Mouse (Mus musculus): ENCODE results near the gene Ndufs7. TPM values are rescaled to one million over a fixed set of nuclear protein-coding genes. Genes with fewer than 3 reads are reported as not detected.
"Not testable (repeated sequence)": the region's sequence is repeated elsewhere in the genome, so short reads cannot be mapped to it uniquely, and the experiment has no call there.

Ndufs7 gene
- total RNA-seq, 2 experiments from 2014 or later, result 371 to 457 TPM

DNA sequence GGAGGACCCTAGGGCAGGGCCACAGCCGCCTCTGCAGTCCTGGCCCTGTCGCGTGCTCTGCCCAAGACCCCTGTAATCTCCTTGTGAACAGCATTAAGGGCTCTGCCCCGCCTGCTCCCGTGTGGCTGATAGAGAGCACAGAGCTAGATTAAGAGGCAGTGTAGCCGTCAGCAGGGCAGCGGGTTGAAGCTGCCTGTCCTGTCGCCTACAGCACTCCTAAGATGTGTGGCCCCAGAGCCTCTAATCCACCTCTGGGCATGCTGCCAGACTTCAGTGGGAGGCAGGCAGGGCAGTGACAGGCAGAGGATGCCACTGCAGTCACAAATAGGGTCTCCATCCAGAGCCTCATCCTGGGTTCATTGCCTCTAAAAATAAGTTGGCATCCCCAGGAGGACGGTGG, 6.8 kb upstream of the Ndufs7 start:
- no peak for DNase-seq

DNA sequence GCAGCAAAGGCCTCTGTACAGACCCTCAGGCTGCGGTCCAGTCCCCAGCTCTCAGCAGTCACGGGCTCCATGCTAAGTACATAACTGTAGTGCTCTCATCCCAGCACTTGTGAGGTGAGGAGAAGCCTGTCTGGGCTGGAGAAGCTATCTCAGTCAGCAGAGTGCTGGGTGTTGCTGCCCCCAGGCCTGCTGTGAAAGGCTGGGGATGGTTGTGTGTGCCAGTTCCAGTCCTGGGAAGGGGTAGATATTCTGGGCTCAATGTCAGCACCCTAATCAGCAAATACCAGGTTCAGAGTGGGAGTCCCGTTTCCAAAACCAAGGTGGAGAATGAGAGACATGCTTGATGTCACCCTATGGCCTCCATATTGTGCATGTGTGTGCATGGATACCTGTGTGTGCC, 6.3 kb upstream of the Ndufs7 start:
- DNase-seq, result no peak

DNA sequence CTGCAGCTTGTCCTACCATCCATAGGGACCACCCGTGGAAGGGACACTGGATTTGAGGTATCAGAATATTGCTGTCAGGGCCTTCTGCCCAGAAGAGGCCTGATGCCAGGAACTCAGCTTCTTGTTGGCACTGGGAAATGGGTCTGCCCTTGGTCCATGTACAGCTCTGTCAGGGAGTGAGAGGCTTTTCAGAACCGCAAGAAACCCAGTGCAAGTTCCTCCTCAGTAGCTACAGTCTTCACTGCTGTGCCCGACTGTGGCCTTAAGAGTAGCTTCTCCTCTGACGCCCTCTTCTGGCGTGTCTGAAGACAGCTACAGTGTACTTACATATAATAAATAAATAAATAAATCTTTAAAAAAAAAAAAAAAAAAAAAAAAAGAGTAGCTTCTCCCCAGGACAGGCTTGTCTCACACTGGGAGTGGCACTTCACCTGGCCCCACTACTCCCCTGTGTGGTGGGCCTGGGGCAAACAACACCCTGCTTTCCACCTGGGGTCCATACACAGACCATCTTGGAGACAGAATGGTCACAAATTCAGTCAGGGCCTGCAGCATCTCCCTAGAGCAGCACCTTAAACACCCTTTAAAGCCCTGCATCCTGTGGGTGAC, 4.0 kb upstream of the Ndufs7 start:
- no peak for DNase-seq

DNA sequence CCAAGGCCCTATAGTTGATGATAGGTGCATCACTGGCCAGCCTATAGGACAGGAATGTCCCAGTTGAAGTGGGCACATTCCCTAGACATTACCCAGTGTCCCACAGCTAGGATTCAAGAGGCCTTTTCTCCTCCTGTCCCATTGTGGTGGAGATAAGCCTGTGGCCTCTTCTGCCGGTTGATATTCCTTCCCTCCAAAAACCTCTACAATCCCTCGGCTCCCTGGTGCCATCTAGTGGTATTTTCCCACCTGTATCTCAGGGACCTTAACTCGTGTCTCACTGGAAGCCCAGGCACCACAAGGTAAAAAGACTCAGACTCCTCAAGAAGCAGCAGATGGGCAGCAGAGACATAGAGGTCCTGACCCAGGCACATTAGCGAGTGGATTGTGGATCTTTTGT, 3.3 kb upstream of the Ndufs7 start:
- DNase-seq, result peak; percentile 79

DNA sequence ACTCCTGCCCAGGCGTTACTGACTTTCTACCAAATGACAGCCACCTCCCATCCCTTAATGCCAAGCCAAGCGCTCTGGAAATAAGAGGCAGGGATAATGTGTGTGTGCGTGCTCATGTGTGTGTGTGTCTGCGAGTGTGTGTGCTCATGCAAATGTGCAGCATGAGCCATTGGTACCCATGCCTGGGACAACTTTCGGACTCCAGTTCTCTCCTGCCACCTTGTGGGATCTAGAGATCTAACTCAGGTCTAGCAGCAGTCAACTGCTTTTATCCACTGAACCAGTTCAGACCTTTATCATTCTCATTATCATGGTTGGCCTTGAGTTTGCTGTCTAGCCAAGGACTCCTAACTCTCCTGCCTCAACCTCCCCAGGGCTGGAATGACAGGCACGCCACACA, 1.1 kb upstream of the Ndufs7 start:
- no peak for DNase-seq

DNA sequence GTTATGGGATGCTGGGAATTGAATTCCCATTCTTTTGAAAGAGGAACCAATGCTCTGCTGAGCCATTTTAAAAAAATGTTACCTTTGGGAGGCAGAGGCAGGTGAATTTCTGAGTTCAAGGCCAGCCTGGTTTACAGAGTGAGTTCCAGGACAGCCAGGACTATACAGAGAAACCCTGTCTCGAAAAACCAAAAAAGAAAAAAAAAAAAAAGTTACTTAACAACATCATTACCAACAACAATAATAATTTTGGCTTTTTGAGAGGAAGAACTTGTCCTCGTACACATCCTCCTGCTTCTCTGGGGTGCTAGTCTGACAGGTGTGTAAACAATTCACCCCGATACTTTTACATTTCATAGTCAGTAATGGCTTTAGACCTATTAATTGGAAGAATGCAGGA, 484 bp upstream of the Ndufs7 start:
- not testable (repeated sequence) for DNase-seq

DNA sequence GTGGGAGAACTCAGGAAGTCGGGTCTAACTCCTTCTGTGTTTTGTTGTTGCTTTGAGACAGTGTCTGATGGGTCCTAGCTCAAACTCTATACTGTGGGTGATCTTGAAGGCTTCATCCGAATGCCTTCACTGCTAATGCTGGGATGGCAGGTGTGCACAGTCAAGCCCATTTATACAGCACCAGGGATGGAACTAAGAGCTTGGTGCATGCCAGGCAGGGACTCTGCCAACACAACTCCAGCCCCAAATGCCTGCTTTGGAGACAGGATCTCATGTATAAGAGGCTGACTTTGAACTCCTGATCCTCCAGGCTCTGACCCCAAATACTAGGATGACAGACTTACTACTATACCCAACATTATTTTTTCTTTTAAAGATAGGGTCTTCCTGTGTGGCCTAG, 1.1 kb downstream of the Ndufs7 start:
- DNase-seq, result no peak

DNA sequence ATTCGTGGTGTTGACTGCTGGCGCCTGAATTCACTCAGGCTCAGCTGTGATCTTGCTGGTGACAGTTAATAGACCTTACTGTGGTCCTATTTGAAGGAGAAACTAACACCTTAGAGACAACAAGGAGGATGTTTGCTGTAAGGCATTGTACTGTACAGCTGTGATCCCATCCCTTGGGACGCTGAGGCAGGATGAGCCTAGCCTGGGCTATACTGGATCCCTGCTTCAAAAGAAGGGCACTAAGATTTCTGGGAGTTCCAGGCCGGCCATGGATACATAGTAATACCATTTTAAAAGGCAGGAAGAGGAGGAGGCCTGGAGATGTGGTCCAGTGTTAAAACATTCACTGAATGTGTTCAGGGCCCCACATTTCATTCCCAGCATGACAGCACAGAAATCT, 1.7 kb downstream of the Ndufs7 start:
- DNase-seq, result no peak

DNA sequence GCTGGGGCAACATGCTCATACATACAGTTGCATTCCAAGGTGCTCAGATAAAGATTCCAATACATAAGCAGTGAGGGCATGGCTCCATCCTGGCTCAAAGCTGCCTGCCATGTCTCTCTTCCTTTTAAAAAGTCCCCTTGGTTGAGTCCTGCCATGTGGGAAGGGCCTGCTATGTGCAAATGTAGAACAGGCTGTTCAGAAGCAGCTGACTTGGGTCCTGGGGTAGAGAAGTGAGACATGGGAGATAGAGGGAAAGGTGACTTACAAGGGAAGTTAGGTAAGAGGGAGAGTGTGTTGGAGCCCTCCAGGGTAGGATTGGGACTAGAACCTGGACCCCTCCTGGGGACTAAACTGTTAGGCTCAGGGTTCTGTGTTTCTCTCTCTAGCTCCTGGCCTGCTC, 3.1 kb downstream of the Ndufs7 start:
- DNase-seq, result no peak

DNA sequence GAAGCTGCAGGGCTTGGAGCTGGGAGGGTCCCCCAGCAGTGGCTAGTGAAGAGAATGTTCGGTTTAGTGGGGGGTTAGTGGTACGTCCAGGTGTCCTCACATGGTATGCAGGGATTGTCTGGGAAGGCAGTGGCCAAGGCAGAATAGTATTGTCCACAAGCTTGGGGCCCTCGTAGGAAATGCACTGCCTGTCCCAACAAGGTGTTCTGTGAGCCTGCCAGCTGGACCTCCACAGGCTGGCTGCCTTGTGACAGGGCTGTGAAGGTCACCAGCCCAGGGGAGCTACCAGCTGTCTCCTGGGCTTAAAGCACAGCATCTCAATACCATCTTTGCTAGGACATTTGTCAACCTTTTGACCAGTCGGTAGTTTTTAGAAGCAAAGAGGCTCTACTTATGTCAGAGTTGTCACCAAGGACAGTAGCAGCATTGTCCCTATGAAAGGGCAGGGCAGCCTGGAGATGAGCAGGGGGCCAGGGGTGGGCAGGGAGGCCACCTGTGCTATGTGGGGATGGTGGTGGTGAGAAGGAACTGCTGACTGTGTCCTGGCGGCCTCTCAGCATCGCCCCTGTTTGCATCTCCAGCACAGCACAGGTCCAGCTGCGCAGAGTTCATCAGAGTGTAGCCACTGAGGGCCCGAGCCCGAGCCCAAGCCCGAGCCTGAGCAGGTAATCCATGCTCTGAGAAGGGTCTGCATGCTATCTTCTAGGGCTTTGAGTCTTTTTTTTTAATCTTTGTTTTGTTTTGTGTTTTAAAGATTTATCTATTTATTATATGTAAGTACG, 3.8 kb downstream of the Ndufs7 start:
- DNase-seq, result no peak

DNA sequence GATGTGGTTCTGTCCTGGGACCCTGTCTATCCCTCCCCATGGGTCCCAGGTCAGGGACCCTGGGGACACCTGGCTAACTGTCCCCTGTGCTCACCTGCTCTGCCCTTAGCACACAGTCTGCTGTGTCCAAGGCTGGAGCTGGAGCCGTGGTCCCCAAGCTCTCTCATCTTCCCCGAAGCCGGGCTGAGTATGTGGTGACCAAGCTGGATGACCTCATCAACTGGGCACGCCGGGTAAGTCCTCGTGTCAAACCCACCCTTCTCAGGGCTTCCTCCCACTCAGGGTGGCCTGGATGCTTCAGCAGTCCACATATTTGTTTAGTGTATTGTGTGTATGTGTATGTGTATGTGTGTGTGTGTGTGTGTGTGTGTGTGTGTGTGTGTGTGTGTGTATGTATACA, 4.6 kb downstream of the Ndufs7 start:
- DNase-seq, result no peak

DNA sequence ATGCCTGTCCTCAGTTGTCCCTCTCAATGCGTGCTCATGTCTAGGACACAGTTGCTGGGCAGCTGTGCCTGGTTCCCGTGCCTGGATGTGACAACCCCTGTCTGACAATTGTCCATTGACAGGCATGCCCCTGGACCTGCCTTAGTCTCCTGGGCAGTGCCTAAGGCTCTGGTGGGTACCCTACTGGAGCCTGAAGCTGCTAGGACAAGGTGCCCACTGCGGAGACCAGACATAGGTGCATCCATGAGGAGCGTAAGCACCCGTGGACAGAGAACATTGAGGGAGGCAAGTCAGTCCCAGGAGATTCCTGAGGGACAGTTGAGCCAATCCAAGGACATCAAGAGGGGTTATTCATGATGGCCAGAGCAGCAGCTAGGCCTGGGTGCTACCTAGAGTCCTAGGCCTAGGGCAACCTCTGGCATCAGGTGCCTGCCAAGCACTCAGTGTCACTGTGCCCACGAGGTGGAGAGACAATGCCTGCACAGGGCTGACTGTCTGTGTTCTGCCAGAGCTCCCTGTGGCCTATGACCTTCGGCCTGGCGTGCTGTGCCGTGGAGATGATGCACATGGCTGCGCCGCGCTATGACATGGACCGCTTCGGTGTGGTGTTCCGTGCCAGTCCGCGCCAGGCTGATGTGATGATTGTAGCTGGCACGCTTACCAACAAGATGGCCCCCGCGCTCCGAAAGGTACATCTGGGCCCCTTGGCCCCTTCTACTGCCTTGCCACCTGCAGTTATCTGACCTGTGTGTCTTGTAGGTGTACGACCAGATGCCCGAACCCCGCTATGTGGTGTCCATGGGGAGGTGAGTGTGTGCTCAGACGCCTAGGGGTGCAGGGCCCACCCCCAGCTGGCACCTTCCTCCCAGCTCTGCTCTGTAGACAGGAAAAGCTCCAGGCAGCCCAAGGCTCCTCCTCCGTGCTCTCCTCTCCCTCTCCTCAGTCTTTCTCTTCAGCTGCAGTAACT, 5.7 kb downstream of the Ndufs7 start:
- DNase-seq, result no peak

DNA sequence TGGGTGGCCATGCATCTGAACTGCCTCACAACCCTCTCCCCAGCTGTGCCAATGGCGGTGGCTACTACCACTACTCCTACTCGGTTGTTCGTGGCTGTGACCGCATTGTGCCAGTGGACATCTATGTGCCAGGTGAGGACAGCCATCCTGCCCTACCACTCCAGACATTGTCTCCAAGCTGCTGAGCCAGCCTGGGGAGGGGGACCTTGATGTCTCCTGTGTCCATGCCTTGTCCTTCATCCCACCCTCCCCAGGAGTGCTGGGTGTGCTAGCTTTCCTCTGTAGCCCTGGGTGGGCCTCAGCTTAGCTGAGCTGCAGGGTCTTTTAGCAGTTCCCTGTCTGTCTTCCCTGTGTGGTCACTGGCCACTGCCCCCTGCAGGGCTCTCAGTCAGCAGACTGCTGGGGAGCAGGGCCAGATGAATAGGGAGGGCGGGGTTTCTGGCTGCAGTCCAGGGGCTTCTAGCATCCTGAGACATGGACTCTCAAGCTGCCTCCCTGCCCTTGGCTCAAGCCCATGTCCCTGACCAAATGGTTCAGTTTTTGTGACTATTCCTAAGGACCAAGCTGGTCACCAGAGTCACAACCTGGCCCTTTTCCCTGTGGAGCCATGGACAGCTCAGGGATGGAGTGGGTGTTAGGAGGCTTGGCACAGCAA, 7.1 kb downstream of the Ndufs7 start:
- DNase-seq, result peak; percentile 56

DNA sequence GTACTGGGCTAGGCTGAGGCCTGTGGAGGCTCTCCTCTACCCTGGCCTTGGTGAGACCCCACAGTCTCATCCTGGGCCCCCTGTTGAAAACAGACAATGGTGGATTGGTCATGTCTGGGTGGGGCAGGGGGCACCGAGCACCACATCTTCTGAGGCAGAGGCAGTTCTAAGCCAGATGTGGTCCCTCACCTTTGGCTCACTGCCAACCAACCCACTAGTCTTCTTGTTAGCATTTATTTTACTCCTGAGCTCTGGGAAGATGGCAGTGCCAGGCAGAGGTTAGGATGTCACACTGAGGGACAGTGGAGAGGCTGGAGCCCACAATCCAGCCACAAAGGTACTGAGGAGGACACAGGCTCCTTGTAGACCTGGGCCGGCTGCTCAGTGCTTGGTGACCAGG, 9.0 kb downstream of the Ndufs7 start:
- DNase-seq, result no peak

DNA sequence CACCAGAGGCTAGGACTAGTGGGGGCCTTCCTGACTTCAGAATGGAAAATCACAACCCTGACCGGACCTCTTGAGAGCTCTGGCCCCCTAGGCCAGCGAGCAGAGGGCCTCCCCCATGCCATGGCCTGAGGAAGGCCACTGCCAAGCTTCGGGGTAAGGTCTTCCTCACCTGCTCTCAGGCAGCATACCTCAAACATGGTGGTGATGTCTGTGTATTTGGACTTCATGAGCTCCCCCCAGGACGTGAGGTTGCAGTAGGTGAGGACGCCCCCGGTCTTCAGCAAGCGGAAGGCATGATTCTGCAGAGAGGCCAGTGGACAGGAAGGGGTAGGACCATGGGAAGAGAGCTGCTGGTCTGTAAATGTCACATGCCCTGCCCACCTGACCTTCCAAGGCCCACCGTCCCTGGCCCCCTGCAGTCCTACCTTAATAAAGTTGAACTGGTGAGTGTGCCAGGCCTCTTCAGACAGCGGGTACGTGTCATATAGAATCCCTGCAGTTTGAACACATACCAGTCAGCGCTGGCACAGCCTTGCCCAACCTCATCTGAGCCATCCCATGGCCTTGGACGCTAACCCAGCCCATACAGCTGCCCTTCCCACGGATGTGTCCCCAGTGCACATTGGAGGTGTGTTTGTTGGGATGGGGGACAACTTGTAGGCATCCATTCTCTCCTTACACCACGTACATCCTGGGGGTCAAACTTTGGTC, 10.0 kb downstream of the Ndufs7 start:
- DNase-seq, result no peak

DNA sequence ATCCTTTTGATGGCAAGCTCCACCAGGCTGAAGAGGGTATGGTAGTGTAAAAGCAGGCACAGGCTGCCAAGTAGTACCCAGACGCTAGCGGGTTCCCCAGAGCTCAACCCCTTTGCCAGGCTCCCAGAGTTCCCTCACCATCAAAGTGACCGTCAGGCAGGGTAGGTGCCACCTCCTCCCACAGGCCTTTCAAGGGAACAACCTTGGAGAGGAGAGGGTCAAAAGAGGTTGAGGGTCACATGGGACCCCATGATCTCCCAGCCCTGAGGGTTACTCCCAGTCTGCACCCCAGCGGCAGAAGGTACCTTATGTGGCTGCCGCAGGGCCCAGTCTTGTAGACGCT, 10.5 kb downstream of the Ndufs7 start:
- no peak for DNase-seq

DNA sequence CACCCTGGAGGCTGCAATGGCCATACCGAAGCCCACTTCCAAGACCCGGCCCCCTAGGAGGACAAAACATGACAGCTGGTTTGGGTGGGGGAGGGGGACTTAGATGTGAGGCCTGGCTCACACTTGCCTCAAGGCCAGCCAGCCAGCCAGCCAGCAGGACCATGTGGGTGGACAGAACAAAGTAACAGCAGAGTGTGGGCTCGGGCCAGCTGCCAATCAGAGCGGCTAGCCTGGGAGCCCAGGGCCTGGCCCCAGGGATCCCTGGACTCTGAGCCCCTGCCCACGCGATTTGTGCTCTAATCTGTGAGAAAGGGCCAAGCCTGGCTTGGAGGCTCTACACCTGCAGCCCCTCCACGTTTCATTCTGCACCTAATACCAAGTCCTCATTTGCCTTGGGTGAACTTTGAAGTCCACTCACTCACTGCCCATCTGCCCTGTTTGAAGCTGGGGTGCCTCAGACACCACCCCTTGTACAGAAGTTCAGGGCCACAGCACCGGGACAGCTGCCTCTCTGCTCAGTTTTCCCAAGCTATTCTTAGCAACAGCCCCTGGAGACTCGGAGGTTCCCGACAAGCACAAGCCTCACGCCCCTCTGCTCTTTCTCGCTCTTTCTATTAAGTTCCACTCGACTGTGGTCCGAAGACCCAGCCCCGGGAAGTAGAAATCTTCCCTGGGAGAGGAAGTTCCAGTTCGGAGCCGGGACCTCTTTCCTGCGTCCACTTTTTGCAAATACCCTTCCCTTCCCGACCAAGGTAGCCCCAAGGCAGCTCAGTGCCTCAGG, 11.1 kb downstream of the Ndufs7 start:
- peak; percentile 81 for DNase-seq

DNA sequence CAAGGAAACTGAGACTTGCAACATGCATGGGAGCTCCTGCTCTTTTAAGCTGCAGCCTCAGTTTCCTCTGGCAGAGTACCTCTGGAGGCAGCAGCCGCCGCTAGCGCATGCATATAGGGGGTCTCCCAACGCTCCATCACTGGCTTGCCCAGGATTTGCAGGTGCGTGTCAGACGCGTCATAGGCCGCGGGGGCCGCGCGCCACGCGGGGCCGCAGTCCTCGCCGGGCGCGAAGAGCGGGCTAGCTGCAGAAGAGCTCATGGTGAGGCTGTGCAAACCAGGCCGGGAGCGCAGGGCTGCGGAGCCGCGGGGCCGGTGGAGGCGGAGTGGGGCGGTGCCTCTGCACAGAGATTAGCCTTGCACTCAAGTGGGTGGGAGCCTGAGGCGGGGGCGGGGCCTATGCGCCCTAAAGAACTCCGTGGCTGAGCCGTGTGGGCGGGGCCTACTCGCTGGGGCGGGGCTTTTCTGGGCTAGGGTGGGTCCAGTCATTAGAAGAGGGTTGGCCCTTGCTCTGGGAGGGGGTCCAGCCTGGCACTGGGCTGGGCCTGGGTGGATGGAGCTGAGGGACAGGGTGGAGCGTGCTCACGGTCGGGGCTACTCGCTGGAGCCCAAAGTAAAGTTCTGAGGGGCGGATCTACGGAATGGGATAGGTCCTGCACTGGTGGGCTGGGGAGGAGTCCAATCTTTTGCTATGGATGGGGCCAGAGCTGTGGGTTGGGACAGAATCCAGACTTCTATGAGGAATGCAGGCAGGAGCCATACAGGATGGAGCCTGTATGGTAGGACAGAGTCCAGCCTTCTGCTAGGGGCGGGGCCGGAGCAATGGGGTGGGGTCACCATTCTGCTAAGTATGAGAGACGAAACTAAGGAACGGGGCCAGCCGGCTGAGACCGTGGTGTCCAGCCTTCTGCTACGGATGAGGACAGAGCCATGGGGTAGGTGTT, 12.0 kb downstream of the Ndufs7 start, which contains the start of the genes Gamt and Dazap1:
Gene Gamt (minus strand): TSS at position 371 of the 943 bp plus-strand sequence.
Gene Dazap1 (plus strand): TSS at position 845 of the 943 bp plus-strand sequence.
- DNase-seq, result peak; percentile 99

DNA sequence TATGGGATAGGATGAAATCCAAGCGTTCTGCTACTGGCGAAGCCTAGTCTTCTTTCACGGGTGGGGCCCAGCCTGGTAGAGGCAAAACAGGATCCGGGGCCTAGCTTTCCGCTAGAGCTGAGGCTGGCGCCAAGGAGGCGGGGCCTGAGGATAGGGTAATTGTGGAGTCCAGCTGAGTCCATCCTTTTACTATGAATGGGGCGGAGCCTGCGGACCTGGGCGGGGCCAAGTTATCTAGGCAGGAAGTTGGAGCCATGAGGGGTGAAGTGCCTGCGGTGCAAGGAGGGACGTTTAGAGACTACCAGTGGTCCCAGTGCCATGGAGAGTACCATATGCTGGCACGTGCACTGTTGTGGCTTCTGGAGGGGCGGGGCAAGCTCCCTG, 12.7 kb downstream of the Ndufs7 start:
- DNase-seq, result peak; percentile 98

DNA sequence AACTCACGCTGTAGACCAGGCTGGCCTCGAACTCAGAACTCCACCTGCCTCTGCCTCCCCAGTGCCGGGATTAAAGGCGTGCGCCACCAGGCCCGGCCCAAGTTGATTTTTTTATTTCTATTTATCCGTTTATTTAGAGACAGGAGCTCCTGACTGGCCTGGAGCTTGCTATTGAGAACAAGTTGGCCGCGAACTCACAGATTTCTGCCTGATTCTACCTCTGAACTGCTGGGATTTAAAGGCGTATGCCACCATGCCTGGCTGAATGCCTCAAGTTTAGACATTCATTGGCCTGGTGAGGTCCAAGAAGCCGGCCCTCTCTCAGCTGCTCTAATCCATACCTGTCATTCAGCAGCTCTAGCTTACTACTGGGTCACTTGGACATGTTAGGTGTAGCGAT, 13.2 kb downstream of the Ndufs7 start:
- DNase-seq, result no peak
